Mouse (Mus musculus) lung, postnatal 0 days (tissue): Measurements from ENCODE around the gene Hdhd5. TPM values are rescaled to one million over a fixed set of nuclear protein-coding genes. Genes with fewer than 3 reads are reported as not detected.

Source experiments
- ATAC-seq: fragments of 200-750 bp; cut with Nextera tagmentation; 2 replicates; pipeline ENCODE4 v1.8.0; 2017; ENCODE audit warnings: moderate library complexity
- DNase-seq: peaks from one replicate; pipeline ENCODE4 v3.0.0-alpha.2; 2016; ENCODE audit warnings: low spot score
- H3K27ac ChIP-seq: fragments of 300-500 bp; sonication (generic); 2 replicates; pipeline ENCODE4 v1.5.1; 2014; ENCODE audit warnings: antibody characterized with exemption, mild to moderate bottlenecking, low read length, mixed read lengths
- H3K27me3 ChIP-seq: fragments of 300-500 bp; sonication (generic); replicated peaks from 2 replicates; pipeline ENCODE4 v1.6.1; 2014; ENCODE audit warnings: low read length, mixed read lengths; ENCODE audit not compliant: insufficient read depth
- H3K36me3 ChIP-seq: fragments of 300-500 bp; sonication (generic); 2 replicates; pipeline ENCODE4 v1.6.1; 2014; ENCODE audit warnings: low read length, mixed read lengths; ENCODE audit not compliant: insufficient read depth
- H3K4me1 ChIP-seq: fragments of 300-500 bp; sonication (generic); 2 replicates; pipeline ENCODE4 v1.6.1; 2014; ENCODE audit warnings: antibody characterized with exemption, low read depth, low read length, mixed read lengths; ENCODE audit not compliant: insufficient read depth
- H3K4me2 ChIP-seq: fragments of 300-500 bp; sonication (generic); replicated peaks from 2 replicates; pipeline ENCODE4 v1.6.1; 2014; ENCODE audit warnings: low read depth, mild to moderate bottlenecking, low read length, moderate library complexity, mixed read lengths
- H3K4me3 ChIP-seq: fragments of 300-500 bp; sonication (generic); 2 replicates; pipeline ENCODE4 v1.5.1; 2014; ENCODE audit warnings: low read depth, low read length
- H3K9ac ChIP-seq: fragments of 300-500 bp; sonication (generic); replicated peaks from 2 replicates; pipeline ENCODE4 v1.6.1; 2014; ENCODE audit warnings: low read depth, mild to moderate bottlenecking
- H3K9me3 ChIP-seq: fragments of 300-500 bp; sonication (generic); 2 replicates; pipeline ENCODE4 v1.6.1; 2016; ENCODE audit warnings: low read length, mixed read lengths
- CTCF ChIP-seq: IDR thresholded peaks from 2 replicates; pipeline ENCODE4 v1.5.1; 2016; ENCODE audit warnings: antibody characterized with exemption, mild to moderate bottlenecking
- EP300 ChIP-seq: IDR thresholded peaks from 2 replicates; pipeline ENCODE4 v1.6.1; 2016; ENCODE audit warnings: antibody characterized with exemption, mild to moderate bottlenecking, control low read depth
- WGBS: fragments of 180-500 bp; shearing (Covaris S2); extraction: QIAGEN DNeasy Blood & Tissue Kit; methylation state at CpG from one replicate; pipeline ENCODE4 v1.1.7; 2014; 5-methylcytosine and 5-hydroxymethylcytosine counted together
- polyA plus RNA-seq: library from polyadenylated mRNA; unstranded; fragments of >200 nt; fragmentation: Nextera tagmentation; extraction: Ambion mirVana; gene quantifications from 2 replicates; pipeline ENCODE4 v1.2.1, GENCODE M21; 2015

The Hdhd5 gene
- polyA plus RNA-seq, 1 experiment from 2014 or later, result 10.1 TPM

DNA sequence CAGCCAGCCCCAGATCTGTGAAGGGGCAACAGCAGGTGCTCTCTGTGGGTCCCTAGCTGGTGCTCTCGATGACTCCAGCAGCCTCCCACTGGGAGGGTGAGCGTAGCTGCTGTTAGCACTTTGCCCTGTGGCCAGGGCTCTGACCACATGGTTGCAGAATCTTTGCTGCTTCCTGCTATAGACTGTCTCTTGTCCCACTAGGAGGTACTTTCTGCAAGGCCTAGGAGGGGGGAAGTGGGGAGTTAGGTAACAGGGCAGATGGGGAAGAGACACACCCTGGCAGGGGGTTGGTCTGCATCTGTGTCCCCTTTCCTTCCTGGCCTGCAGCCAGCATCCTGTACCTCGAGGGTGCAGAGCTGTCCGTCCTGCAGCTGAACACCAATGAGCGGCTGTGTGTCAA, 57.7 kb downstream of the Hdhd5 start:
- 26% methylated on average over 5 of the region's 5 CpGs for WGBS
- no peak for TF ChIP-seq CTCF
- ATAC-seq, result peak; percentile 63

DNA sequence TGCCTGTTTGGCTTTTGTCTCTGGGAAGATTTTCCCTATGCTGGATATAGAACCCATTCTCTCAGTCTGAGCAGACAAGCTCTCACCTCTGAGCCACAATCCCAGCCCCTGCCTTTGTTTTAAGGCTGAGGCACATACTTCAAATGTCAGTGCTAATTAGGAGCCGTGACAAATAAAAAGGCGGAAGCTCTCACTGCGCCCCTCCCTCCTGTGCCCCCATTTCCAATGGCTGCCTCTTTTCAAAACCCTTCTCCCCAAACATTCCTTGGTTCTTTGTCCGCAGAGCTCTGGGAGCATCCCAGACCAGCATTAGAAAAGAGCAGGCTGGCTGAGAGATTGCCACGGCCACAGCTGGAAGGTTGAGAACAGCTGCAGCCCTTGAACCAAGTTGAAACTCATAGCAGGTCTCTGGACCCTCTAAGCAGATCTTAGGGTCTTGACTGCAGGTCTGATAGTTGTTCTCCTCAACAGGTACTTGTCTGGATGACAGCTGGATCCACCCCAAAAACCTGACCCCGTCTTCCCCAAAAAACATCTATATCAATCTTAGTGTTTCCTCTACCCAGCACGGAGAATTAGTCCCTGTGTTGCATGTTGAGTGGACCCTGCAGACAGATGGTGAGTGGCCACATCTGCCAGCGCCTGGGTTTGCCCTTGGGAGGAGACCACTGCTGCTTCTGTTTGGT, 58.5 kb downstream of the Hdhd5 start:
- Histone ChIP-seq H3K36me3 (no peaks in the 10 kb centered on the region), H3K27ac (0 out of 2 replicates have a peak overlapping the region, but pooled peaks have one; percentile 14), H3K4me2 (no peak overlapping the region), H3K4me1 (no peaks in the 10 kb centered on the region), H3K27me3 (no peaks in the 10 kb centered on the region), H3K9ac (no peak overlapping the region), H3K4me3 (no peak overlapping the region), H3K9me3 (no peaks in the 10 kb centered on the region)
- DNase-seq (no peak), ATAC-seq (no peak)
- WGBS, result 57% methylated on average over 8 of the region's 8 CpGs
- TF ChIP-seq EP300 (no peak), CTCF (no peak)

More for the DNA sequence above, 57.7 kb downstream of the Hdhd5 start:
- Histone ChIP-seq H3K36me3 (peaks cover 4% of the 10 kb centered on the region; the same call in 1 of the 2 replicates), H3K4me3 (no peak overlapping the region), H3K27me3 (no peaks in the 10 kb centered on the region), H3K9me3 (no peaks in the 10 kb centered on the region), H3K27ac (no peak overlapping the region), H3K4me1 (no peaks in the 10 kb centered on the region), H3K4me2 (no peak overlapping the region), H3K9ac (no peak overlapping the region)
- peak; percentile 48 for DNase-seq

DNA sequence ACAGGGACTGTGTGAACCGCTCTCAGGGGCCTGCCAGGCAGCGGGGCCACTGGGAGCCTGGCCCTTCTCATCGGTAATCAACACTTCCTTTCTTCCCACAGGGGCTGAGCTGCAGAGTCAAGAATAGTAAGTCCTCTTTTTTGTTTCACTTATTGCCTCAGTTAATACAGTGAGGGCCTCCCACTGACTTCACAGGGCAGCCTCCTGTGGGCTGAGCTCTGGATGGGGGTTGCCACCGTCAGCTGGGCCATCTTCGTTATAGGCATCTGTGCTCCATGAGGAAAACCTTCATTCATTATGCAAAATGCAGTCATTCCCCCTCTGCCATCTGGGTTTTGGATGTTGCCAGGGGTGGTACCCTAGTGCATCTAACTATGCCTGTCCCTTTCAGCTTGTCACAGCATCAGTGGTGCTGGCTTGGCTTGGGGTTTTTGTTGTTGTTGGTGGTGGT, 59.1 kb downstream of the Hdhd5 start:
- Histone ChIP-seq H3K9ac (no peak overlapping the region), H3K27ac (no peak overlapping the region), H3K4me2 (no peak overlapping the region), H3K4me1 (no peaks in the 10 kb centered on the region), H3K36me3 (no peaks in the 10 kb centered on the region), H3K27me3 (no peaks in the 10 kb centered on the region), H3K4me3 (no peak overlapping the region), H3K9me3 (no peaks in the 10 kb centered on the region)
- TF ChIP-seq EP300 (no peak), CTCF (no peak)
- DNase-seq (no peak), ATAC-seq (no peak)
- WGBS, result 39% methylated on average over 5 of the region's 5 CpGs

DNA sequence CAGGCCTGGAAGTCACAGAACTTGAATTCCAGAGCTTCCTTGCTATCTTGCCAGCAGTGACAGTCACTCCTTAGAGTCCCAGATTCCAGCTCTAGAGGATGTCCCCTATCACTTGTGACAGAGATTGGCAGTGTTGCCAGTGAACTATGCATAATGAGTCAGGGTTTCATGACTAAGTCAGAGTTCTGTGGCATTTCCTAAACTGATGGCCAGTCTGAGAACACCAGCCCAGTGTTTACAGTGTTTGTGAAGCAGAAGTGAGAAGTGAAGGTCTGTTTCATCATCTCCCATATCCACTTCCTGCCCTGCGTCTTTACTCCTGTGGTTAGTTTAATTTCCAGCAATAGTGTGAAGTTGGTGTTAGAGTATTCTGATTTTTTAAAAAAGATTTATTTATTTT, 60.5 kb downstream of the Hdhd5 start:
- TF ChIP-seq CTCF (no peak), EP300 (no peak)
- DNase-seq (peak; percentile 76), ATAC-seq (peak; percentile 60)
- Histone ChIP-seq H3K36me3 (no peaks in the 10 kb centered on the region), H3K9me3 (no peaks in the 10 kb centered on the region), H3K27me3 (no peaks in the 10 kb centered on the region), H3K27ac (0 out of 2 replicates have a peak overlapping the region, but pooled peaks have one; percentile 29), H3K9ac (no peak overlapping the region), H3K4me1 (no peaks in the 10 kb centered on the region), H3K4me3 (no peak overlapping the region), H3K4me2 (no peak overlapping the region)
- WGBS, result 46% methylated on average over 1 of the region's 1 CpGs

DNA sequence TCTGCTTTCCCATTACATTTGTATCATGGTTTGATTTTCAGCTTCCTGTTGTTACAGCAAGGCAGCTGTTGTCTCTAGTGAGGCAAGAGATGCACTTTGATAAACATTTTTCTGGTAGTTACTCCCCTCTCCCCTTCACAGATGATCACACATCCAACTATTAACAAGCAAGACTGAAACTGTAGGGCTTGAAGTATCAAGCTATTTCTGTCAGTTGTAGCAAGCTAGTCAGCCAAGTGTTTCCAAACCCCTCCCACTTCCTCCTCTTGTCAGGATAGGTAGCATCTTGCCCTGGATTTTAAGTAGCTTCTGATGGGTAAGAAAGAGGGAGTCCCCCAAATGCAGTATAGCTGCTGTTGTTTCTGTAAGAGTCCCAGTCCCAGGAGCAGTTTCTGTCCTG, 61.3 kb downstream of the Hdhd5 start:
- Histone ChIP-seq H3K27me3 (no peaks in the 10 kb centered on the region), H3K4me1 (no peaks in the 10 kb centered on the region), H3K9ac (no peak overlapping the region), H3K4me3 (no peak overlapping the region), H3K36me3 (no peaks in the 10 kb centered on the region), H3K4me2 (no peak overlapping the region), H3K27ac (peak overlapping the region; percentile 29; the same call in 1 of the 2 replicates), H3K9me3 (no peaks in the 10 kb centered on the region)
- no peak for TF ChIP-seq CTCF
- no peak for TF ChIP-seq EP300
- DNase-seq (peak; percentile 26), ATAC-seq (no peak)

DNA sequence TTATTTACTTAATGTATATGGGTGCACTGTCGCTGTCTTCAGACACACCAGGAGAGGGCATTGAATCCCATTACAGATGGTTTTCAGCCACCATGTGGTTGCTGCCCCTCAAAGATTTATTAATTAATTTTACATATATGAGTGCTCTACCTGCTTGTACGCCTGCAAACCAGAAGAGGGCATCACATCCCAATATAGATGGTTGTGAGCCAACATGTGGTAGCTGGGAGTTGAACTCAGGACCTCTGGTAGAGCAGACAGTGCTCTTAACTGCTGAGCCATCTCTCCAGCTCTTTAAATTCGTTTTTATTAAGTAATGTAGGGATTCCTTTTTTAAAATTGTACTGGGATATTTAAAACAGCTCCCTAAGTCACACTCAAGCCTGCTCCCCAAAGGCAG, 61.9 kb downstream of the Hdhd5 start:
- Histone ChIP-seq H3K27me3 (no peaks in the 10 kb centered on the region), H3K4me1 (0 out of 2 replicates have a peak, but pooled peaks cover 1% of the 10 kb centered on the region), H3K9me3 (no peaks in the 10 kb centered on the region), H3K9ac (no peak overlapping the region), H3K27ac (no peak overlapping the region), H3K4me2 (no peak overlapping the region), H3K4me3 (no peak overlapping the region), H3K36me3 (no peaks in the 10 kb centered on the region)
- WGBS, result 68% methylated on average over 3 of the region's 3 CpGs
- ATAC-seq (no peak), DNase-seq (no peak)
- TF ChIP-seq EP300, result no peak
- TF ChIP-seq CTCF, result no peak
